ENCODE assay signal across 8 mouse cellular contexts in the genomic region with DNA sequence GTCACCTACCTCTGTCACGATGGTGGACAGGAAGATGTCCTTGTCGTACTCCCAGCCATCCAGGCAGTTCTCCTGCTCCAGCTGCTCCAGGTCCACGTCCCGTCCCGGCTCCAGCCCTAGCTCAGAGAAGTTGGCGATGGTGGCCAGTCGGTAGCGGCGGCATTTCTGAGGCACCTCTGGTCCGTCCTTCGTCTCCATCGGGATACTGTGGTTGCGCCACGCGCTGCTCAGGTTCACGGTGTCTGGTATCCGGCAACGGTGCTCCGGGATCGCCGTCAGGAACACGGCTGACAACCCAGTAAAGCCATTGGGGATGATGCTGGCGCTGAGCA. TPM values are rescaled to one million over a fixed set of nuclear protein-coding genes. Genes with fewer than 3 reads are reported as not detected.
DNase-seq lines count a peak whose midpoint lies in the region; ATAC-seq and TF ChIP-seq lines count a peak whose summit lies in the region.
"Not testable (repeated sequence)": the region's sequence is repeated elsewhere in the genome, so short reads cannot be mapped to it uniquely, and the experiment has no call there.

No protein-coding gene starts in this region.

- peak overlapping the region; percentile 92 for H3K4me2 ChIP-seq in forebrain, embryonic 15.5 days (replicated peaks)
- peak overlapping the region; percentile 99 for H3K4me2 ChIP-seq in heart, postnatal 0 days (ENCODE audit: low read depth, low read length)
- peak overlapping the region; percentile 97 for H3K4me2 ChIP-seq in kidney, embryonic 16.5 days (replicated peaks; ENCODE audit: low read depth, low read length)
- peak overlapping the region; percentile 96 for H3K4me2 ChIP-seq in liver, embryonic 15.5 days

- not testable (repeated sequence) for H3K9me3 ChIP-seq in forebrain, embryonic 15.5 days; heart, postnatal 0 days (replicated peaks; ENCODE audit: control insufficient read depth, low read length); kidney, embryonic 16.5 days (ENCODE audit: low read length); liver, embryonic 15.5 days (replicated peaks); midbrain, embryonic 10.5 days (replicated peaks)

- peak overlapping the region; percentile 50 for H3K9ac ChIP-seq in forebrain, embryonic 15.5 days (replicated peaks)
- H3K9ac ChIP-seq in heart, postnatal 0 days (replicated peaks; ENCODE audit: low read depth, low read length), result peak overlapping the region; percentile 59
- H3K9ac ChIP-seq in kidney, embryonic 16.5 days (replicated peaks; ENCODE audit: low read length), result peak overlapping the region; percentile 77
- peak overlapping the region; percentile 60 for H3K9ac ChIP-seq in liver, embryonic 15.5 days

- H3K36me3 ChIP-seq in C2C12 (ENCODE audit: control insufficient read depth, insufficient read depth), result peaks cover 13% of the 10 kb centered on the region
- H3K36me3 ChIP-seq in forebrain, embryonic 15.5 days; heart, postnatal 0 days (replicated peaks; ENCODE audit: control insufficient read depth, insufficient read depth, low read length); kidney, embryonic 16.5 days (ENCODE audit: insufficient read depth, low read length); midbrain, embryonic 10.5 days: not testable (repeated sequence)
- H3K36me3 ChIP-seq in liver, embryonic 15.5 days (replicated peaks), result peaks cover 21% of the 10 kb centered on the region

- not testable (repeated sequence) for TF ChIP-seq POLR2A in cortical plate, adult 2 months (IDR thresholded peaks at IDR 0.05; ENCODE audit: extremely low read depth, insufficient read depth, low read length)

- ATAC-seq in forebrain, embryonic 15.5 days (replicated peaks); liver, embryonic 15.5 days (ENCODE audit: insufficient read depth): not testable (repeated sequence)
- peak; percentile 13; the same call in 1 of the 2 replicates for ATAC-seq in heart, postnatal 0 days (ENCODE audit: insufficient read depth, low read depth)
- ATAC-seq in kidney, embryonic 16.5 days (ENCODE audit: low FRiP score, low TSS enrichment), result peak; percentile 32; the same call in 1 of the 2 replicates
- ATAC-seq in neutrophil, adult 5-6 weeks (ENCODE audit: extremely low read depth, insufficient number of reproducible peaks, low FRiP score, poor library complexity, severe bottlenecking), result peak; percentile 28; the same call in 1 of the 2 replicates

- not testable (repeated sequence) for H3K79me2 ChIP-seq in C2C12 (ENCODE audit: control insufficient read depth, insufficient read depth)

- not testable (repeated sequence) for TF ChIP-seq EP300 in heart, postnatal 0 days (IDR thresholded peaks at IDR 0.05; ENCODE audit: low read depth)

- peak overlapping the region; percentile 71 for H3ac ChIP-seq in C2C12 (ENCODE audit: control insufficient read depth, insufficient read length, low read depth)

- peak overlapping the region; percentile 47 for H3K4me3 ChIP-seq in C2C12 (ENCODE audit: insufficient read depth, poor library complexity, severe bottlenecking)
- H3K4me3 ChIP-seq in cortical plate, adult 2 months (ENCODE audit: insufficient read depth, low read length), result peak overlapping the region; percentile 60
- H3K4me3 ChIP-seq in forebrain, embryonic 15.5 days, result peak overlapping the region; percentile 53
- H3K4me3 ChIP-seq in heart, postnatal 0 days (ENCODE audit: low read depth, low read length), result peak overlapping the region; percentile 75
- peak overlapping the region; percentile 71 for H3K4me3 ChIP-seq in kidney, embryonic 16.5 days (ENCODE audit: low read length)
- peak overlapping the region; percentile 59 for H3K4me3 ChIP-seq in liver, embryonic 15.5 days (replicated peaks)
- peak overlapping the region; percentile 71 for H3K4me3 ChIP-seq in midbrain, embryonic 10.5 days

- not testable (repeated sequence) for TF ChIP-seq CTCF in C2C12 (IDR thresholded peaks at IDR 0.05; ENCODE audit: control insufficient read depth, insufficient read depth, insufficient read length); cortical plate, adult 2 months (IDR thresholded peaks at IDR 0.05; ENCODE audit: extremely low read depth, insufficient read depth, low read length); heart, postnatal 0 days (IDR thresholded peaks at IDR 0.05; ENCODE audit: low read depth)

- not testable (repeated sequence) for H3K27ac ChIP-seq in cortical plate, adult 2 months (ENCODE audit: insufficient read depth, low read length); forebrain, embryonic 15.5 days (replicated peaks); heart, postnatal 0 days (ENCODE audit: low read depth); kidney, embryonic 16.5 days (ENCODE audit: low read length); liver, embryonic 15.5 days (replicated peaks)
- peak overlapping the region; percentile 75 for H3K27ac ChIP-seq in midbrain, embryonic 10.5 days (replicated peaks)

- not testable (repeated sequence) for H3K27me3 ChIP-seq in C2C12 (ENCODE audit: control insufficient read depth, insufficient read depth, insufficient read length); heart, postnatal 0 days (ENCODE audit: control insufficient read depth, insufficient read depth, low read length); kidney, embryonic 16.5 days (ENCODE audit: insufficient read depth, low read length)
- peaks cover 13% of the 10 kb centered on the region; the same call in 1 of the 2 replicates for H3K27me3 ChIP-seq in forebrain, embryonic 15.5 days
- H3K27me3 ChIP-seq in liver, embryonic 15.5 days, result peaks cover 16% of the 10 kb centered on the region
- peaks cover 18% of the 10 kb centered on the region for H3K27me3 ChIP-seq in midbrain, embryonic 10.5 days (ENCODE audit: low read depth, poor library complexity, severe bottlenecking)

- not testable (repeated sequence) for H3K79me3 ChIP-seq in C2C12 (ENCODE audit: low read depth)

- not testable (repeated sequence) for H3K4me1 ChIP-seq in cortical plate, adult 2 months (ENCODE audit: control insufficient read depth, insufficient read depth, low read length); forebrain, embryonic 15.5 days; heart, postnatal 0 days (ENCODE audit: control insufficient read depth, insufficient read depth); kidney, embryonic 16.5 days (ENCODE audit: insufficient read depth, low read length)
- peaks cover 18% of the 10 kb centered on the region for H3K4me1 ChIP-seq in liver, embryonic 15.5 days (replicated peaks)
- H3K4me1 ChIP-seq in midbrain, embryonic 10.5 days, result peaks cover 18% of the 10 kb centered on the region

- WGBS in forebrain, embryonic 15.5 days, result under 1% methylated on average over 23 of the region's 23 CpGs
- under 1% methylated on average over 23 of the region's 23 CpGs for WGBS in heart, postnatal 0 days
- under 1% methylated on average over 23 of the region's 23 CpGs for WGBS in kidney, embryonic 16.5 days
- WGBS in liver, embryonic 15.5 days (ENCODE audit: insufficient replicate concordance), result under 1% methylated on average over 23 of the region's 23 CpGs
- WGBS in midbrain, embryonic 10.5 days, result 1% methylated on average over 23 of the region's 23 CpGs

- DNase-seq in heart, postnatal 0 days (ENCODE audit: low spot score), result not testable (repeated sequence)
- peak; percentile 41 for DNase-seq in midbrain, embryonic 10.5 days (ENCODE audit: low spot score)

RNA-seq across cellular contexts. Expression of a gene that starts 0.7 kb away (rescaled TPM):
- polyA plus RNA-seq in C2C12 (2012; fragmentation: generic; extraction: Trizol), result 1.5 TPM
- polyA plus RNA-seq in cortical plate, adult 2 months (2012; rRNA removed), result 2.6 and 2.9 TPM in 2 replicates
- polyA plus RNA-seq in forebrain, embryonic 15.5 days (2015; fragmentation: Nextera tagmentation; extraction: Ambion mirVana), result 0.84 and 1.2 TPM in 2 replicates
- total RNA-seq in heart, postnatal 0 days (2014; rRNA removed; ENCODE audit: low replicate concordance), result 1.9 and 3.2 TPM in 2 replicates
- 0.89 and 1.5 TPM in 2 replicates for polyA plus RNA-seq in heart, postnatal 0 days (2015; fragmentation: Nextera tagmentation; extraction: Ambion mirVana)
- polyA plus RNA-seq in kidney, embryonic 16.5 days (2015; fragmentation: Nextera tagmentation; extraction: Ambion mirVana), result 4.2 and 5.4 TPM in 2 replicates
- polyA plus RNA-seq in liver, embryonic 15.5 days (2015; fragmentation: Nextera tagmentation; extraction: Ambion mirVana), result 1.1 and 1.8 TPM in 2 replicates
- 2.4 and 2.9 TPM in 2 replicates for polyA plus RNA-seq in midbrain, embryonic 10.5 days (2016; fragmentation: Nextera tagmentation; extraction: Ambion mirVana)
- 0.12 TPM in 1 of 2 replicates, not detected in the other for total RNA-seq in neutrophil, adult 5-6 weeks (2017)

RNA-seq across cellular contexts. Expression of a gene that starts 48.5 kb away (rescaled TPM):
- polyA plus RNA-seq in C2C12 (2012; fragmentation: generic; extraction: Trizol), result 4.0 TPM
- 6.8 and 7.6 TPM in 2 replicates for polyA plus RNA-seq in cortical plate, adult 2 months (2012; rRNA removed)
- polyA plus RNA-seq in forebrain, embryonic 15.5 days (2015; fragmentation: Nextera tagmentation; extraction: Ambion mirVana), result 1.1 and 1.2 TPM in 2 replicates
- total RNA-seq in heart, postnatal 0 days (2014; rRNA removed; ENCODE audit: low replicate concordance), result 2.1 TPM in 2 replicates
- polyA plus RNA-seq in heart, postnatal 0 days (2015; fragmentation: Nextera tagmentation; extraction: Ambion mirVana), result 0.70 and 0.96 TPM in 2 replicates
- polyA plus RNA-seq in kidney, embryonic 16.5 days (2015; fragmentation: Nextera tagmentation; extraction: Ambion mirVana), result 1.00 and 1.2 TPM in 2 replicates
- polyA plus RNA-seq in liver, embryonic 15.5 days (2015; fragmentation: Nextera tagmentation; extraction: Ambion mirVana), result 36.7 and 38.0 TPM in 2 replicates
- 1.2 and 1.3 TPM in 2 replicates for polyA plus RNA-seq in midbrain, embryonic 10.5 days (2016; fragmentation: Nextera tagmentation; extraction: Ambion mirVana)
- 2.9 and 6.3 TPM in 2 replicates for total RNA-seq in neutrophil, adult 5-6 weeks (2017)
